Mouse (Mus musculus): ENCODE results near the gene Prdm1. TPM values are rescaled to one million over a fixed set of nuclear protein-coding genes. Genes with fewer than 3 reads are reported as not detected.

Prdm1 gene
- total and polyA plus RNA-seq, 3 experiments: 8.9 to 29.1 (median 10.7) TPM

DNA sequence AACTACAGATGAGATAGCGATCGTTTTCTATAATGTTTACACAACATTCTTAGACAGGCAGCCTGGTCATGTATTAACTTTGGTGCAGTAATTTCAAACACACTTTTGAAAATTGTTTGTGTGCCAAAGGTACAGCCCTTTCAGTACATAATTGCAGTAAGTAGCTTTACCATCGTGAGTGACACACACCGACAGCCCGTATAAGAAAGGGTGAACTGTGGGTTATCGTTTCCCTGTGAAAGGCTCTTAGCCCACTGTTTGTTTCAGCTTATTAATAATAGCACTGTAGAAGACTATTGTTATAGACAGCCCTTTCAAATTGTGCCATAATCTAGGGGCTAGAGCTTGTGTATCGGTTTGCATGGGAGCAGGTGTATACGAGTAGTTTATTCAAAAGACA lies 51.1 kb downstream of the Prdm1 start:
- H3K9me3 ChIP-seq (replicated peaks): no peaks in the 10 kb centered on the region
- peaks cover 3% of the 10 kb centered on the region; the same call in 1 of the 2 replicates for H3K27me3 ChIP-seq (ENCODE audit: insufficient read depth, low read length)
- DNase-seq (ENCODE audit: low spot score): no peak
- no peaks in the 10 kb centered on the region for H3K36me3 ChIP-seq (replicated peaks)
- H3K4me3 ChIP-seq (ENCODE audit: low read depth, low read length): no peak overlapping the region
- peaks cover 19% of the 10 kb centered on the region for H3K4me1 ChIP-seq (ENCODE audit: insufficient read depth, low read depth, low read length)
- TF ChIP-seq TAL1 (conservative IDR thresholded peaks at IDR 0.05; ENCODE audit: low read depth, low read length) (no peak), CTCF (IDR thresholded peaks at IDR 0.05; ENCODE audit: low read depth, low read length) (no peak), GATA2 (IDR thresholded peaks at IDR 0.05; ENCODE audit: borderline replicate concordance, low read depth, low read length) (no peak), GATA1 (IDR thresholded peaks at IDR 0.05; ENCODE audit: borderline replicate concordance, low read length) (no peak), POLR2AphosphoS5 (IDR thresholded peaks at IDR 0.05; ENCODE audit: insufficient replicate concordance, low read depth, low read length) (no peak)
- no peak for ATAC-seq (ENCODE audit: extremely low read depth, insufficient number of reproducible peaks, low FRiP score, poor library complexity, severe bottlenecking)

DNA sequence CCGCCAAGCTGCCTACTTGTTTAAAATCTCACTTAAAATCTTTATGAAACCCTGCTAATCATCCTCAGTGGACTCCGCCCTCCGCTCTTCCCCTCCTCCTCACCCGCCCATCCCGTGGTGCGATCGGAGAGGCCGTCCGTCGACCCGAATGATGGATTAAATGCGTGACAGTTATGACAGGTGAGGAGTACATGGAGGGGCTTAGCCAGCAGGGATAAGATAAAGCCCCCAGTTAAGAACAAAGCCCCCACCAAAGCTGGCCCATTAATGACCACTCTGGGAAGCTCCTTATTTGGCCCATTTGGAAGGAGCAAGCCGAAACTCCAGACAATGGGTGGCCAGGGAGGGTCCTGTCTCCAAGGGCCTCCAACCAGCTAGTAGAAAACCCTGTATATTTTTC lies 51.8 kb downstream of the Prdm1 start:
- Histone ChIP-seq H3K36me3 (replicated peaks) (no peaks in the 10 kb centered on the region), H3K27me3 (ENCODE audit: insufficient read depth, low read length) (peaks cover 3% of the 10 kb centered on the region; the same call in 1 of the 2 replicates), H3K4me3 (ENCODE audit: low read depth, low read length) (no peak overlapping the region), H3K4me1 (ENCODE audit: insufficient read depth, low read depth, low read length) (peaks cover 19% of the 10 kb centered on the region), H3K9me3 (replicated peaks) (no peaks in the 10 kb centered on the region)
- no peak for ATAC-seq (ENCODE audit: extremely low read depth, insufficient number of reproducible peaks, low FRiP score, poor library complexity, severe bottlenecking)
- no peak for DNase-seq (ENCODE audit: low spot score)
- TF ChIP-seq GATA2 (IDR thresholded peaks at IDR 0.05; ENCODE audit: borderline replicate concordance, low read depth, low read length) (no peak), POLR2AphosphoS5 (IDR thresholded peaks at IDR 0.05; ENCODE audit: insufficient replicate concordance, low read depth, low read length) (no peak), TAL1 (conservative IDR thresholded peaks at IDR 0.05; ENCODE audit: low read depth, low read length) (no peak), GATA1 (IDR thresholded peaks at IDR 0.05; ENCODE audit: borderline replicate concordance, low read length) (no peak), CTCF (IDR thresholded peaks at IDR 0.05; ENCODE audit: low read depth, low read length) (no peak)

DNA sequence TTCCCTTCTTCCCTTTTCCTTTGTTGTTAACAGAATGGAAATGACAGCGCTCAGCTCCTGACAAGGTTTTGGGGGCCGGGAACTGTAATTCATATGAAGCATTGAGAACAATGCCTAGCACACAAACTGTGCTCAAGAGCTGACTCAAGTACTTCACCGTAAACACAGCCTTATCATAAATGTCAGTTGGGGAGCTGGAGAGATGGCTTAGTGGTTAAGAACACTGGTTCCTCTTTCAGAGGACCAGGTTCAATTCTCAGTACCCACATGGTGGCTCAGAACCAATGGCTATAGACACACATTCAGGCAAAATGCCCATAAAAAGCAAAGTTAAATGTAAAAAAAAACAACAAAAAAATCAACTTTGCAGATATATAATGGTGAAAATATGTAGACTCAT lies 52.9 kb downstream of the Prdm1 start:
- H3K27me3 ChIP-seq (ENCODE audit: insufficient read depth, low read length): no peaks in the 10 kb centered on the region
- H3K4me3 ChIP-seq (ENCODE audit: low read depth, low read length): no peak overlapping the region
- DNase-seq (ENCODE audit: low spot score) (no peak), ATAC-seq (ENCODE audit: extremely low read depth, insufficient number of reproducible peaks, low FRiP score, poor library complexity, severe bottlenecking) (no peak)
- no peaks in the 10 kb centered on the region for H3K9me3 ChIP-seq (replicated peaks)
- TF ChIP-seq POLR2AphosphoS5 (IDR thresholded peaks at IDR 0.05; ENCODE audit: insufficient replicate concordance, low read depth, low read length): no peak
- TF ChIP-seq CTCF (IDR thresholded peaks at IDR 0.05; ENCODE audit: low read depth, low read length): no peak
- TF ChIP-seq GATA1 (IDR thresholded peaks at IDR 0.05; ENCODE audit: borderline replicate concordance, low read length): no peak
- no peak for TF ChIP-seq TAL1 (conservative IDR thresholded peaks at IDR 0.05; ENCODE audit: low read depth, low read length)
- no peak for TF ChIP-seq GATA2 (IDR thresholded peaks at IDR 0.05; ENCODE audit: borderline replicate concordance, low read depth, low read length)
- peaks cover 13% of the 10 kb centered on the region for H3K4me1 ChIP-seq (ENCODE audit: insufficient read depth, low read depth, low read length)
- H3K36me3 ChIP-seq (replicated peaks): no peaks in the 10 kb centered on the region

DNA sequence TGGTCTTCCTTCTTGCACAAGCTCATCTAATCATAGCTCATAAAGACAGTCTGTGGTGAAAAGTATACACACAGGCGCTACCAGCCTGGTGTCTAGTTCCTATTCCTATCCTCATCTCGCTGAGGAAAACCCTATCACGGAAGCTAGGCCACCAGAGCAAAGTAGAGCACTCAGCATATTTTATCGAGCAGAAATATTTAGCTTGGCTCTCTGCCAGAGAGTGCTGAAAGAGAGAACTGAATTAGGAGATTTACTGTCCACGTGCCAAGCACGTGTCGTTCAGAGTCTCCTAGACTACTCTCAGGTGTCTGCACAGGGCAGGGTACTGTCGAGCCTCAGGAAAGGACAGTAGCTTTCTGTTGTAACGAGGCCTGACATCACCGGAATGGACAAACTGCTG lies 54.0 kb downstream of the Prdm1 start:
- H3K9me3 ChIP-seq (replicated peaks): no peaks in the 10 kb centered on the region
- peaks cover 13% of the 10 kb centered on the region for H3K4me1 ChIP-seq (ENCODE audit: insufficient read depth, low read depth, low read length)
- DNase-seq (ENCODE audit: low spot score) (no peak), ATAC-seq (ENCODE audit: extremely low read depth, insufficient number of reproducible peaks, low FRiP score, poor library complexity, severe bottlenecking) (no peak)
- H3K4me3 ChIP-seq (ENCODE audit: low read depth, low read length): no peak overlapping the region
- H3K36me3 ChIP-seq (replicated peaks): no peaks in the 10 kb centered on the region
- TF ChIP-seq TAL1 (conservative IDR thresholded peaks at IDR 0.05; ENCODE audit: low read depth, low read length) (no peak), GATA1 (IDR thresholded peaks at IDR 0.05; ENCODE audit: borderline replicate concordance, low read length) (no peak), POLR2AphosphoS5 (IDR thresholded peaks at IDR 0.05; ENCODE audit: insufficient replicate concordance, low read depth, low read length) (no peak), GATA2 (IDR thresholded peaks at IDR 0.05; ENCODE audit: borderline replicate concordance, low read depth, low read length) (no peak), CTCF (IDR thresholded peaks at IDR 0.05; ENCODE audit: low read depth, low read length) (no peak)
- no peaks in the 10 kb centered on the region for H3K27me3 ChIP-seq (ENCODE audit: insufficient read depth, low read length)

DNA sequence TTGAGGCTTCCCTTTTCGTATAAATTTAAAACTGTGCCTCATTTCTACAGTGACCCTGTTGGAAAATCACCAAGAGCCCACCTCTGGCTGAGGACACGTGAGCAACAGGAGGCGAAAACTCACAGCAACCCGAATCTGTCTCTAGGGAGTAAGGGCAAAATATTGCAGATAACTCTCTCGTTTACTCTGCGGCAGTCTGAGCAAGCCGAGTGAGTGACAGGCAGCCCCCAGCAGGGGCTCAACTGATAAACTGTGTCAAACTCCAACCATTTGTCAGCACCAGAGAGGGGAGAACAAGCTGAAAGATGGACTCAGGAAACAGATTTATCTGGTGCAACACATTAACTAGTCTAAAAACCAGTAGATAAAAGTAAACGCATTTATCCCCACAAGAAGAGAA lies 62.7 kb downstream of the Prdm1 start:
- DNase-seq (ENCODE audit: low spot score) (no peak), ATAC-seq (ENCODE audit: extremely low read depth, insufficient number of reproducible peaks, low FRiP score, poor library complexity, severe bottlenecking) (no peak)
- no peaks in the 10 kb centered on the region for H3K27me3 ChIP-seq (ENCODE audit: insufficient read depth, low read length)
- H3K4me3 ChIP-seq (ENCODE audit: low read depth, low read length): no peak overlapping the region
- no peaks in the 10 kb centered on the region for H3K36me3 ChIP-seq (replicated peaks)
- peaks cover 21% of the 10 kb centered on the region for H3K4me1 ChIP-seq (ENCODE audit: insufficient read depth, low read depth, low read length)
- no peaks in the 10 kb centered on the region for H3K9me3 ChIP-seq (replicated peaks)
- no peak for TF ChIP-seq TAL1 (conservative IDR thresholded peaks at IDR 0.05; ENCODE audit: low read depth, low read length)
- no peak for TF ChIP-seq POLR2AphosphoS5 (IDR thresholded peaks at IDR 0.05; ENCODE audit: insufficient replicate concordance, low read depth, low read length)
- TF ChIP-seq GATA1 (IDR thresholded peaks at IDR 0.05; ENCODE audit: borderline replicate concordance, low read length): no peak

DNA sequence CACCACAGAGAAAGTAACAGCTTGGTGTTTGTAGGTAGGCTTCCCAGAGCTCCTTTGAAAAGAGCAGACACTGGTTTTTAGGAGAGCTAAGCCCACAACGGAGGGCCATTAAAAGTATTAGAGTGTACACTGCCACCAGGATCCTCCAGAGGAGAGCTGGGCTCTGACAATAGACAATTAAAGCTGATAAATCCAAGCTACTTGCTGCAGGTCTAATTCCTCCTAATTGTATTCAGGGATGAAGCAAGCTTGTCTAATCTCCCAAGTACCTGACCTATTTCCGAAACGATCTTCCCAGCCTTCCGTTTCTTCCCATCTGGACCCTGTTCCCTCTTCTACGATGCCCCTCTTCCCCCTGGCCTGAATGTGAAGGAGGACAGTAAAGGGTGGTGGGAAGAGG lies 63.7 kb downstream of the Prdm1 start:
- no peaks in the 10 kb centered on the region for H3K36me3 ChIP-seq (replicated peaks)
- no peaks in the 10 kb centered on the region for H3K9me3 ChIP-seq (replicated peaks)
- ATAC-seq (ENCODE audit: extremely low read depth, insufficient number of reproducible peaks, low FRiP score, poor library complexity, severe bottlenecking) (no peak), DNase-seq (ENCODE audit: low spot score) (no peak)
- H3K27me3 ChIP-seq (ENCODE audit: insufficient read depth, low read length): no peaks in the 10 kb centered on the region
- H3K4me3 ChIP-seq (ENCODE audit: low read depth, low read length): no peak overlapping the region
- no peak for TF ChIP-seq GATA1 (IDR thresholded peaks at IDR 0.05; ENCODE audit: borderline replicate concordance, low read length)
- TF ChIP-seq CTCF (IDR thresholded peaks at IDR 0.05; ENCODE audit: low read depth, low read length): no peak
- TF ChIP-seq TAL1 (conservative IDR thresholded peaks at IDR 0.05; ENCODE audit: low read depth, low read length): no peak
- peaks cover 25% of the 10 kb centered on the region for H3K4me1 ChIP-seq (ENCODE audit: insufficient read depth, low read depth, low read length)

DNA sequence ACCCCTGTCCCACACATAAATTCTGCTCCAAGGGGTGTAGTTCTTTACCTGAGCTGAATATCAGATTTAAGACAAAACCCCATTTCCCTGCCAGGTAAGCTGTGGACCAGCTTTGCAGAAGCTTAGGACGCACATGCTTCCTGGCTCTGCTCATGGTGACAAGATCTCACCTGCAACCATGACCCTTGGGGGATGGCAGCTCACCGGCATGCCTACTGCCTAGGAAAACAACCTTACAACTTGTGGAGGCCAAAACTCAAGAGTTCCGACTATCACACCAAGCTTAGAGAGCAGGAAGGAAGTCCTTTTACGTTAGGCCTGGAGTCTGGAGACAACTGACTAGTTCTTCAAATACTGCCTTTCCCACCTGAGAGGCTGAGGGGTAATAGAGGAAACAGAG lies 64.4 kb downstream of the Prdm1 start:
- H3K27me3 ChIP-seq (ENCODE audit: insufficient read depth, low read length): no peaks in the 10 kb centered on the region
- no peak overlapping the region for H3K4me3 ChIP-seq (ENCODE audit: low read depth, low read length)
- H3K4me1 ChIP-seq (ENCODE audit: insufficient read depth, low read depth, low read length): peaks cover 29% of the 10 kb centered on the region
- ATAC-seq (ENCODE audit: extremely low read depth, insufficient number of reproducible peaks, low FRiP score, poor library complexity, severe bottlenecking) (no peak), DNase-seq (ENCODE audit: low spot score) (no peak)
- no peaks in the 10 kb centered on the region for H3K9me3 ChIP-seq (replicated peaks)
- no peak for TF ChIP-seq GATA1 (IDR thresholded peaks at IDR 0.05; ENCODE audit: borderline replicate concordance, low read length)
- no peak for TF ChIP-seq CTCF (IDR thresholded peaks at IDR 0.05; ENCODE audit: low read depth, low read length)
- TF ChIP-seq GATA2 (IDR thresholded peaks at IDR 0.05; ENCODE audit: borderline replicate concordance, low read depth, low read length): no peak
- no peak for TF ChIP-seq POLR2AphosphoS5 (IDR thresholded peaks at IDR 0.05; ENCODE audit: insufficient replicate concordance, low read depth, low read length)
- TF ChIP-seq TAL1 (conservative IDR thresholded peaks at IDR 0.05; ENCODE audit: low read depth, low read length): no peak
- no peaks in the 10 kb centered on the region for H3K36me3 ChIP-seq (replicated peaks)
